Mouse (Mus musculus) thymus, adult 2 months (tissue): ENCODE results near the gene Ptcra. TPM values are rescaled to one million over a fixed set of nuclear protein-coding genes. Genes with fewer than 3 reads are reported as not detected.
"Not testable (repeated sequence)": the region's sequence is repeated elsewhere in the genome, so short reads cannot be mapped to it uniquely, and the experiment has no call there.

Experiments used
- DNase-seq: peaks from one replicate; pipeline ENCODE4 v3.0.0; 2021
- H3K27ac ChIP-seq: fragments of 200-500 bp; 2 replicates; pipeline ENCODE4 v1.5.1; 2012; ENCODE audit warnings: low read length, control low read depth; ENCODE audit not compliant: control insufficient read depth, insufficient read depth
- H3K27me3 ChIP-seq: fragments of 200-500 bp; 2 replicates; pipeline ENCODE4 v1.6.1; 2012; ENCODE audit warnings: mild to moderate bottlenecking, low read length, moderate library complexity, mixed read lengths; ENCODE audit not compliant: control insufficient read depth, insufficient read depth
- H3K36me3 ChIP-seq: fragments of 200-500 bp; 2 replicates; pipeline ENCODE4 v1.6.1; 2012; ENCODE audit warnings: mild to moderate bottlenecking, low read length, moderate library complexity; ENCODE audit not compliant: control insufficient read depth, insufficient read depth
- H3K4me1 ChIP-seq: fragments of 200-500 bp; replicated peaks from 2 replicates; pipeline ENCODE4 v1.6.1; 2012; ENCODE audit warnings: low read length; ENCODE audit not compliant: control insufficient read depth, insufficient read depth
- H3K4me3 ChIP-seq: fragments of 200-500 bp; 2 replicates; pipeline ENCODE4 v1.5.1; 2012; ENCODE audit warnings: mild to moderate bottlenecking, low read length, control low read depth, moderate library complexity; ENCODE audit not compliant: control insufficient read depth, insufficient read depth
- CTCF ChIP-seq: fragments of 200-500 bp; IDR thresholded peaks from 2 replicates; pipeline ENCODE4 v1.5.1; 2012; ENCODE audit warnings: mild to moderate bottlenecking, control low read depth, low read length, moderate library complexity, borderline replicate concordance; ENCODE audit not compliant: control insufficient read depth, poor library complexity, insufficient read depth; ENCODE audit errors: extremely low read depth
- POLR2A ChIP-seq: fragments of 200-500 bp; IDR thresholded peaks from 2 replicates; pipeline ENCODE4 v1.6.1; 2012; ENCODE audit warnings: mild to moderate bottlenecking, low read length, control low read depth, moderate library complexity; ENCODE audit not compliant: control insufficient read depth, poor library complexity, insufficient read depth; ENCODE audit errors: extremely low read depth
- whole genome bisulfite sequencing: fragments of 180-500 bp; shearing (Covaris S2); methylation state at CpG from one replicate; pipeline ENCODE4 v1.1.7; 2018; 5-methylcytosine and 5-hydroxymethylcytosine counted together
- polyA plus RNA-seq: library from polyadenylated mRNA; depleted of rRNA; stranded (reverse); fragments of >200 nt; gene quantifications from 2 replicates; pipeline ENCODE4 v1.2.3, GENCODE M21; 2012

Gene Ptcra
- polyA plus RNA-seq, 1 experiment, result 126 TPM

DNA sequence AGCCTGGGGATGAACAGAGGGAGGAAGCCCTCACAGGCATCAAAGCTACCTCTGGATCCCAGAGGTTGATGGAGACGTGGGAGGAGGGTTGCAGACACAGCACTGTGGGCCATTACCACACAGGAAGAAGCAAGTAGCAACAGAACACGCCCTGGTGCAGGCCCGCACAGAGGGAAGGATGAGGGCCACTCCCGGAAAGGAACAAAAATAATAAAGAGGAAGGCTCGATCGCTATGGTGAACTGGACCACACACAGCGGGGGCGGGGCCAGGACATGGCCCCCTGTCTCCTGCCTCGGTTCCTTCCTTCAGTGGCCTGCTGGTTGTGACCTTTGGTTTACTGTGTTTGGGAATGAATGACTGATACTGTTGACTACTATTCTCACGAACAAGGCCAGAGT lies 36.2 kb upstream of the Ptcra start:
- H3K27ac ChIP-seq, result no peak overlapping the region
- H3K4me3 ChIP-seq, result no peak overlapping the region
- no peak for DNase-seq
- peaks cover 31% of the 10 kb centered on the region for H3K36me3 ChIP-seq
- WGBS, result 80% methylated on average over 10 of the region's 10 CpGs
- TF ChIP-seq CTCF (no peak), POLR2A (no peak)
- no peaks in the 10 kb centered on the region for H3K4me1 ChIP-seq
- no peaks in the 10 kb centered on the region for H3K27me3 ChIP-seq

DNA sequence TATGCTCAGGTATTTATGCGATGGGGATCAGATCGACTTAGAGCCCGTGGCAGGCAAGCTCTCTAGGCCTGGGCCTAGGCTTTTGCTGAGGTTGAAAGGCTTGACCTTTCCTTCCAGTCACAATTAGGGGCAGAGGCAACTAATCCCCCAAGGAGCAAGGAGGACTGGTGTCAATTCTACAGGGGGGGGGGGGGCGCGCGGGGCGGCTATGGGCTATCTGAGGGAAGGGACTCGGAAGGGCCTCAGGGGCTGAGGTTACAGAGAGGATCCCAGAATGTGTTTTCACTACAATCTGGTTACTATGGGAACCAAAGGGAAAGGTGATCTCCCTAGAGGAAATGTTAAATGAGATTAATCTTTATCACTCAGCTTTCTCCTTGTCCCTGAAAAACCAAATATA lies 33.9 kb upstream of the Ptcra start:
- H3K27me3 ChIP-seq, result no peaks in the 10 kb centered on the region
- no peak for TF ChIP-seq CTCF
- no peak for TF ChIP-seq POLR2A
- H3K4me1 ChIP-seq, result no peaks in the 10 kb centered on the region
- 92% methylated on average over 8 of the region's 8 CpGs for WGBS
- H3K36me3 ChIP-seq, result peaks cover 31% of the 10 kb centered on the region
- H3K4me3 ChIP-seq, result no peak overlapping the region
- H3K27ac ChIP-seq, result no peak overlapping the region
- DNase-seq, result no peak

DNA sequence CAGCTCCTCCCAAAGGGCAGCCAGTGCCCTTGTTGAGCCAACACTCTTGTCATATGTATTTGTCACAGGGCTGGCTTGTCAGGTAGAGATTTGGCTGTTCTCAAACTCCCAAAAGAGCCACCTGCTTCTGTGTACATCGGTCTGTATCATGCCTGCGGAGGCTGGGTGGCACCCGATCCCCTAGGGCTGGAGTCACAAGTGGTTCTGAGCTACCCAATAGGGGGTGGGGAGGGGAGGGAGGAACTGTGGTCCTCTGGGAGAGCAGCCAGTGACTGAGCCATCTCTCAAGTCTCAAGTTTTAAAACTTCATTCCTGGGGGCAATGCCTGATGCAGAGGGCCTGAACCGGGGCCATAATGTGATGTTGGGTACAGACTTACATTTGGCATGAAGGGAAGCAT lies 33.2 kb upstream of the Ptcra start:
- Histone ChIP-seq H3K4me1 (no peaks in the 10 kb centered on the region), H3K27ac (no peak overlapping the region), H3K36me3 (peaks cover 27% of the 10 kb centered on the region), H3K27me3 (no peaks in the 10 kb centered on the region), H3K4me3 (no peak overlapping the region)
- 95% methylated on average over 4 of the region's 4 CpGs for WGBS
- no peak for TF ChIP-seq CTCF
- no peak for TF ChIP-seq POLR2A
- DNase-seq, result no peak

DNA sequence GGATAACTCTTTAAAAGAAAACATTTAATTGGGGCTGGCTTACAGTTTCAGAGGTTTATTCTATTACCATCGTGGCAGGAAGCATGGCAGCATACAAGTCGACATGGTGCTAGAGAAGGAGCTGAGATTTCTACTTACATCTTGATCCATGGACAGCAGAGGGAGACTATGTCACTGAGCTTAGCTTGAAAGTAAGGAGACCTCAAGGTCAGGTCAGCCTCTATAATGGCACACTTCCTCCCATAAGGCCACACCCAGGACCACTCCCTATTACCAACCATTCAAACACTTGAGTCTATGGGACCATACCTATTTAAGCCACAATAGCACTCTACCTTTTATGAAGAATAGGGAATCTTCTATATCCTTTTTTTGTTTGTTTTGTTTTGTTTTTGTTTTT lies 29.5 kb upstream of the Ptcra start:
- Histone ChIP-seq H3K36me3 (no peaks in the 10 kb centered on the region), H3K27ac (no peak overlapping the region), H3K4me3 (no peak overlapping the region), H3K4me1 (no peaks in the 10 kb centered on the region), H3K27me3 (no peaks in the 10 kb centered on the region)
- WGBS, result 64% methylated on average over 2 of the region's 2 CpGs
- TF ChIP-seq CTCF (no peak), POLR2A (no peak)
- DNase-seq, result no peak

DNA sequence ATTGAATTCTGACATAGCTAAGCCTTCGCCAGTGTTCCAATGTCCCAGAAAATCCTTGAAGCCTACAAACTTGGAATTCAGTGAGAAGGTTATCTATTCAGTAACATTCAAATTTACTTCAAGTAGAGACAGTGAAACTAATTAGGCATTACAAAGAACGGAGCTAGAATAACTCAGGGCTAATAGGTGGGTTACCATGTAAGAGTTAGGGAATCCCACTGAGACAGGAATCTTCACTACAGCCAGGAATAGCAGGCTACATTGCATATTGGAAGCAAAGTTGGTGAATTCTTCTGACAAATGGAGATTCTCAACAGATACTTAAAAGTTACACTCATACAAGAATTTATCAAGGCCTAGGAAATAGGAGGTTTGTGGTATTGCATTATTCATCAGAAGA lies 24.5 kb upstream of the Ptcra start:
- H3K36me3 ChIP-seq, DNase-seq, H3K4me3 ChIP-seq, H3K27ac ChIP-seq, H3K27me3 ChIP-seq, H3K4me1 ChIP-seq: not testable (repeated sequence)
- 88% methylated on average over 2 of the region's 2 CpGs for WGBS

DNA sequence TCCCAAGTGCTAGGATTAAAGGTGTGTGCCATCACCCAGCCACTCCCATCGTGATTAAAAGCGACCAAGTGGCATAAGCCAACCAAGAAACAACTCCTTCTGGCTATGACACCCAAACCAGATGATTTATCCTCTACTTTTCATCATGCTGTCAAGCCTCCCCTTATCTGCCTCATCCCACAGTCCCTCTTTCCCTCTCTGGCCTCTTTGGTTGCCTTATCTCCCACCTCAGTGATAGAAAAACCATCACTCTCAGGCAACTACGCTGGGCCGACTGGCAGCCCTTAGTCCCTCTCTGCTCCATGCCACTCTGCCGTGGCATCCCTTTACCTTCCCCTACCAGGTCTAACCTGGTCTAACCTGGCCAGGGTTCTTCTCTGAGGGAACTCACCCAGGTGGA lies 23.4 kb upstream of the Ptcra start:
- H3K27ac ChIP-seq, result no peak overlapping the region
- DNase-seq, result no peak
- WGBS, result 93% methylated on average over 5 of the region's 5 CpGs
- no peaks in the 10 kb centered on the region for H3K36me3 ChIP-seq
- H3K4me3 ChIP-seq, result no peak overlapping the region
- no peaks in the 10 kb centered on the region for H3K4me1 ChIP-seq
- TF ChIP-seq CTCF, result no peak
- TF ChIP-seq POLR2A, result no peak
- H3K27me3 ChIP-seq, result no peaks in the 10 kb centered on the region

DNA sequence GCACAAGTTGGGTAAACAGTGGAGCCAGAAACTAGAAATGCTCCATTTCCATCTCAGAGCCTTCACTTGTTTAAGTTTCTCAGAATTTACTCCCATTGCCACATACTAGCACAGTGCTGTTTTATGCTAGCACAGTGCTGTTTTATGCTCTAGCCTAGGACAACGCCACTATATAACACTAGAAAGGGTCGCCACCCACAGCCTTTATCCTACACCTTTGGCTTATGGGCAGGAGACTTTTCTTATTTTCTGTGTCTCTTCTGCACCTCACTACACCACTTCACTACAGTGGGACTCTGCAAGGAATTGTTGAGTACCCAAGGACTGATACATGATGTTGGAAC lies 19.7 kb upstream of the Ptcra start:
- H3K36me3 ChIP-seq, result peaks cover 25% of the 10 kb centered on the region
- no peak for DNase-seq
- TF ChIP-seq CTCF (no peak), POLR2A (no peak)
- no peak overlapping the region for H3K27ac ChIP-seq
- no peaks in the 10 kb centered on the region; the same call in 1 of the 2 replicates for H3K4me1 ChIP-seq
- H3K27me3 ChIP-seq, result no peaks in the 10 kb centered on the region
- 82% methylated on average over 2 of the region's 2 CpGs for WGBS
- H3K4me3 ChIP-seq, result no peak overlapping the region; the same call in 1 of the 2 replicates
